Mouse (Mus musculus): Measurements from ENCODE around the gene Tifa.

Tifa gene

GRCm38 (mm10) chr3:127788919-127789318, 686 bp upstream of the Tifa start:
- no peak for DNase-seq

- peak; percentile 50 for DNase-seq
These were observed 840 bp downstream of the Tifa start for GRCm38 (mm10) chr3:127790234-127791055.

GRCm38 (mm10) chr3:127791056-127791483, 1.5 kb downstream of the Tifa start:
- peak; percentile 22 for DNase-seq

- no peak for DNase-seq
These were observed 2.3 kb downstream of the Tifa start for GRCm38 (mm10) chr3:127791595-127792561.

GRCm38 (mm10) chr3:127793022-127793421, 3.4 kb downstream of the Tifa start:
- no peak for DNase-seq

GRCm38 (mm10) chr3:127795762-127796161, 6.2 kb downstream of the Tifa start:
- DNase-seq, result no peak

GRCm38 (mm10) chr3:127796271-127796670, 6.7 kb downstream of the Tifa start:
- no peak for DNase-seq

- no peak for DNase-seq
These were observed 11.6 kb downstream of the Tifa start for GRCm38 (mm10) chr3:127801162-127801561.

GRCm38 (mm10) chr3:127802814-127803213, 13.2 kb downstream of the Tifa start:
- DNase-seq, result no peak

GRCm38 (mm10) chr3:127804439-127804838, 14.8 kb downstream of the Tifa start:
- DNase-seq, result no peak

- DNase-seq, result no peak
These were observed 15.5 kb downstream of the Tifa start for GRCm38 (mm10) chr3:127805071-127805470.

GRCm38 (mm10) chr3:127805991-127806390, 16.4 kb downstream of the Tifa start:
- no peak for DNase-seq

GRCm38 (mm10) chr3:127807846-127808245, 18.2 kb downstream of the Tifa start:
- DNase-seq, result no peak

- DNase-seq, result no peak
These were observed 19.5 kb downstream of the Tifa start for GRCm38 (mm10) chr3:127809103-127809502.

GRCm38 (mm10) chr3:127817120-127817683, 27.6 kb downstream of the Tifa start:
- DNase-seq, result no peak

GRCm38 (mm10) chr3:127818694-127819663, 29.4 kb downstream of the Tifa start:
- DNase-seq, result no peak

- no peak for DNase-seq
These were observed 30.8 kb downstream of the Tifa start for GRCm38 (mm10) chr3:127820400-127820799.

- DNase-seq, result no peak
These were observed 31.6 kb downstream of the Tifa start for GRCm38 (mm10) chr3:127821209-127821608.

GRCm38 (mm10) chr3:127823886-127824863, 34.6 kb downstream of the Tifa start:
- peak; percentile 62 for DNase-seq

GRCm38 (mm10) chr3:127826503-127826902, 36.9 kb downstream of the Tifa start:
- no peak for DNase-seq

GRCm38 (mm10) chr3:127827123-127827522, 37.5 kb downstream of the Tifa start:
- no peak for DNase-seq
